Mouse (Mus musculus) neural tube, embryonic 11.5 days (tissue): ENCODE data around the gene Dnaaf2. TPM values are rescaled to one million over a fixed set of nuclear protein-coding genes. Genes with fewer than 3 reads are reported as not detected.
A peak's percentile ranks its signal among the peaks of the same experiment; 100 is the strongest.
"Not testable (repeated sequence)": the region's sequence is repeated elsewhere in the genome, so short reads cannot be mapped to it uniquely, and the experiment has no call there.

Experiments
- ATAC-seq: fragments of 200-750 bp; cut with Nextera tagmentation; 2 replicates; pipeline ENCODE4 v1.8.0; 2017; ENCODE audit warnings: moderate number of reproducible peaks, mild to moderate bottlenecking, moderate TSS enrichment, moderate library complexity; ENCODE audit not compliant: insufficient read depth, low FRiP score, low TSS enrichment
- DNase-seq: peaks from one replicate; pipeline ENCODE4 v3.0.0-alpha.2; 2015; ENCODE audit warnings: low spot score
- H3K27ac ChIP-seq: fragments of 300-500 bp; sonication (generic); 2 replicates; pipeline ENCODE4 v1.5.1; 2014; ENCODE audit warnings: low read depth, mild to moderate bottlenecking, low read length
- H3K27me3 ChIP-seq: fragments of 300-500 bp; sonication (generic); 2 replicates; pipeline ENCODE4 v1.6.1; 2014; ENCODE audit warnings: mild to moderate bottlenecking, low read length, mixed read lengths; ENCODE audit not compliant: control insufficient read depth, insufficient read depth
- H3K36me3 ChIP-seq: fragments of 300-500 bp; sonication (generic); 2 replicates; pipeline ENCODE4 v1.6.1; 2014; ENCODE audit warnings: mild to moderate bottlenecking, low read length, moderate library complexity, mixed read lengths; ENCODE audit not compliant: control insufficient read depth, insufficient read depth
- H3K4me1 ChIP-seq: fragments of 300-500 bp; sonication (generic); 2 replicates; pipeline ENCODE4 v1.6.1; 2014; ENCODE audit warnings: low read length, mixed read lengths; ENCODE audit not compliant: control insufficient read depth, insufficient read depth
- H3K4me2 ChIP-seq: fragments of 300-500 bp; sonication (generic); 2 replicates; pipeline ENCODE4 v1.6.1; 2014; ENCODE audit warnings: low read depth, mild to moderate bottlenecking, moderate library complexity
- H3K4me3 ChIP-seq: fragments of 300-500 bp; sonication (generic); 2 replicates; pipeline ENCODE4 v1.5.1; 2014; ENCODE audit warnings: low read depth, low read length
- H3K9ac ChIP-seq: fragments of 300-500 bp; sonication (generic); 2 replicates; pipeline ENCODE4 v1.6.1; 2014; ENCODE audit warnings: mild to moderate bottlenecking, low read length
- H3K9me3 ChIP-seq: fragments of 300-500 bp; sonication (generic); 2 replicates; pipeline ENCODE4 v1.6.1; 2016; ENCODE audit warnings: low read length; ENCODE audit not compliant: control insufficient read depth
- WGBS: fragments of 180-500 bp; shearing (Covaris S2); extraction: QIAGEN DNeasy Blood & Tissue Kit; methylation state at CpG from one replicate; pipeline ENCODE4 v1.1.7; 2014; 5-methylcytosine and 5-hydroxymethylcytosine counted together
- polyA plus RNA-seq: library from polyadenylated mRNA; unstranded; fragments of >200 nt; fragmentation: Nextera tagmentation; extraction: Ambion mirVana; gene quantifications from 2 replicates; pipeline ENCODE4 v1.2.1, GENCODE M21; 2014

Dnaaf2 gene
- polyA plus RNA-seq, 1 experiment from 2014 or later: 9.7 TPM

GRCm38 (mm10) chr12:69160677-69161076 lies 37.6 kb downstream of the Dnaaf2 start:
- H3K4me3 ChIP-seq, H3K4me2 ChIP-seq, H3K9ac ChIP-seq, H3K9me3 ChIP-seq, H3K36me3 ChIP-seq, H3K27me3 ChIP-seq, ATAC-seq, DNase-seq, H3K27ac ChIP-seq, H3K4me1 ChIP-seq: not testable (repeated sequence)
- 82% methylated on average over 2 of the region's 2 CpGs for WGBS

- Histone ChIP-seq H3K4me1 (peaks cover 3% of the 10 kb centered on the region; the same call in 1 of the 2 replicates), H3K4me2 (no peak overlapping the region), H3K4me3 (no peak overlapping the region), H3K36me3 (peaks cover 2% of the 10 kb centered on the region; the same call in 1 of the 2 replicates), H3K27ac (no peak overlapping the region), H3K9me3 (no peaks in the 10 kb centered on the region), H3K27me3 (no peaks in the 10 kb centered on the region), H3K9ac (no peak overlapping the region)
- ATAC-seq (peak; percentile 0; the same call in 1 of the 2 replicates), DNase-seq (peak; percentile 63)
- WGBS: 7% methylated on average over 9 of the region's 9 CpGs
Measured at GRCm38 (mm10) chr12:69159578-69159940, 38.7 kb downstream of the Dnaaf2 start.

GRCm38 (mm10) chr12:69158765-69159577 lies 39.3 kb downstream of the Dnaaf2 start, which contains the start of gene Rps29:
TSS of gene Rps29 (minus strand) at chr12:69159186.
- H3K9me3 ChIP-seq, H3K36me3 ChIP-seq, H3K4me1 ChIP-seq, H3K27me3 ChIP-seq: not testable (repeated sequence)
- ATAC-seq (peak; percentile 99), DNase-seq (peak; percentile 99)
- H3K4me2 ChIP-seq: peak within 1 kb of the TSS; percentile 73
- WGBS: under 1% methylated on average over 58 of the region's 68 CpGs
- H3K4me3 ChIP-seq: peak within 1 kb of the TSS; percentile 70
- H3K27ac ChIP-seq: peak within 1 kb of the TSS; percentile 87
- H3K9ac ChIP-seq: peak within 1 kb of the TSS; percentile 96

- no peak for DNase-seq
- no peaks in the 10 kb centered on the region for H3K9me3 ChIP-seq
- 1% methylated on average over 19 of the region's 19 CpGs for WGBS
Measured at GRCm38 (mm10) chr12:69158366-69158764, 39.9 kb downstream of the Dnaaf2 start.

GRCm38 (mm10) chr12:69157107-69157506 lies 41.1 kb downstream of the Dnaaf2 start:
- 97% methylated on average over 2 of the region's 2 CpGs for WGBS
- no peaks in the 10 kb centered on the region for H3K9me3 ChIP-seq
- no peak overlapping the region for H3K27ac ChIP-seq
- H3K36me3 ChIP-seq: peaks cover 2% of the 10 kb centered on the region; the same call in 1 of the 2 replicates
- no peak overlapping the region for H3K4me3 ChIP-seq
- 0 out of 2 replicates have a peak overlapping the region, but pooled peaks have one; percentile 3 for H3K4me2 ChIP-seq
- peaks cover 3% of the 10 kb centered on the region; the same call in 1 of the 2 replicates for H3K4me1 ChIP-seq
- no peak overlapping the region for H3K9ac ChIP-seq
- H3K27me3 ChIP-seq: no peaks in the 10 kb centered on the region
- no peak for DNase-seq
- ATAC-seq: no peak

More at GRCm38 (mm10) chr12:69158366-69158764, 39.9 kb downstream of the Dnaaf2 start:
- Histone ChIP-seq H3K36me3 (peaks cover 2% of the 10 kb centered on the region; the same call in 1 of the 2 replicates), H3K4me1 (peaks cover 3% of the 10 kb centered on the region; the same call in 1 of the 2 replicates), H3K27me3 (no peaks in the 10 kb centered on the region), H3K9ac (peak overlapping the region; percentile 96), H3K4me3 (peak overlapping the region; percentile 70), H3K27ac (peak overlapping the region; percentile 87), H3K4me2 (peak overlapping the region; percentile 73)
- ATAC-seq: no peak

- no peak overlapping the region for H3K27ac ChIP-seq
- DNase-seq: no peak
Measured at GRCm38 (mm10) chr12:69156436-69156835, 41.8 kb downstream of the Dnaaf2 start.

GRCm38 (mm10) chr12:69155923-69156322 lies 42.3 kb downstream of the Dnaaf2 start:
- no peak for ATAC-seq
- H3K4me3 ChIP-seq: no peak overlapping the region
- H3K4me2 ChIP-seq: no peak overlapping the region
- peaks cover 2% of the 10 kb centered on the region; the same call in 1 of the 2 replicates for H3K36me3 ChIP-seq
- no peak overlapping the region for H3K27ac ChIP-seq
- H3K4me1 ChIP-seq: peaks cover 3% of the 10 kb centered on the region; the same call in 1 of the 2 replicates
- H3K27me3 ChIP-seq: no peaks in the 10 kb centered on the region
- WGBS: 83% methylated on average over 2 of the region's 2 CpGs
- DNase-seq: no peak
- H3K9ac ChIP-seq: no peak overlapping the region
- H3K9me3 ChIP-seq: no peaks in the 10 kb centered on the region

More at GRCm38 (mm10) chr12:69156436-69156835, 41.8 kb downstream of the Dnaaf2 start:
- Histone ChIP-seq H3K4me2 (no peak overlapping the region), H3K9me3 (no peaks in the 10 kb centered on the region), H3K9ac (no peak overlapping the region), H3K4me3 (no peak overlapping the region), H3K4me1 (peaks cover 3% of the 10 kb centered on the region; the same call in 1 of the 2 replicates), H3K27me3 (no peaks in the 10 kb centered on the region), H3K36me3 (peaks cover 2% of the 10 kb centered on the region; the same call in 1 of the 2 replicates)
- no peak for ATAC-seq
- 85% methylated on average over 4 of the region's 4 CpGs for WGBS

- no peaks in the 10 kb centered on the region for H3K9me3 ChIP-seq
- no peak overlapping the region for H3K4me2 ChIP-seq
- H3K27ac ChIP-seq: no peak overlapping the region
- H3K27me3 ChIP-seq: no peaks in the 10 kb centered on the region
- 82% methylated on average over 13 of the region's 13 CpGs for WGBS
- ATAC-seq (no peak), DNase-seq (no peak)
- no peaks in the 10 kb centered on the region for H3K36me3 ChIP-seq
- H3K9ac ChIP-seq: no peak overlapping the region
- H3K4me3 ChIP-seq: no peak overlapping the region
- H3K4me1 ChIP-seq: no peaks in the 10 kb centered on the region
Measured at GRCm38 (mm10) chr12:69150049-69150448, 48.2 kb downstream of the Dnaaf2 start.
